Mouse (Mus musculus) cortical plate, adult 2 months (tissue): ENCODE measurements around the gene P3h1.

ENCODE experiments used
- CTCF ChIP-seq: fragments of 200-500 bp; IDR thresholded peaks from 2 replicates; pipeline ENCODE4 v1.5.1; 2011; ENCODE audit warnings: mild to moderate bottlenecking, control low read depth, low read length; ENCODE audit not compliant: insufficient read depth; ENCODE audit errors: extremely low read depth
- POLR2A ChIP-seq: fragments of 200-500 bp; IDR thresholded peaks from 2 replicates; pipeline ENCODE4 v1.6.1; 2011; ENCODE audit warnings: mild to moderate bottlenecking, low read length, control low read depth; ENCODE audit not compliant: insufficient read depth; ENCODE audit errors: extremely low read depth

- TF ChIP-seq CTCF (peak; percentile 71), POLR2A (no peak)
Measured at GRCm38 (mm10) chr4:119239181-119239682, 6.5 kb downstream of the P3h1 start.
